Mouse (Mus musculus): ENCODE measurements around the gene Zfp385b. TPM values are rescaled to one million over a fixed set of nuclear protein-coding genes. Genes with fewer than 3 reads are reported as not detected.

Zfp385b gene
- polyA plus RNA-seq, 1 experiment from 2014 or later: 1.5 TPM

DNA sequence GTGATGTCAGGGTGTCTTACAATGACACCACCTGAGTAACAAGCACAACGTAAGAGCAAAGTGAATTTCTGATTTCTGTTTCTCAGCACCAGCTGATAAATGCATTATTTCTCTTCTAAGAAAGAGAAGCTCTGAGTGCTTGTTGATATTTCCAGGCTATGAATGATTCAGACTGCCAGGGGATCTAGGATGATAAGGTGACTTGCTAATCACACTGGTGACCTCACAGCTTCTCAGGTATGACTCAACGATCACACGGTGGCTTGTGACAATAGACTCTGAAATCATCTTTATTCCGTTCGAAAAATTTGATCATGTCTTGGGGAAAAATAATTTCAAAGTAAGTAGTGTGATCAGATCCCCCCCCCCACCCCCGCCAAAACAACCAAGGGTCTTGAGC lies 321.5 kb downstream of the Zfp385b start:
- Histone ChIP-seq H3K9me3 (replicated peaks) (0 out of 2 replicates have a peak, but pooled peaks cover 5% of the 10 kb centered on the region), H3K27ac (replicated peaks) (no peak overlapping the region), H3K27me3 (ENCODE audit: low read depth, poor library complexity, severe bottlenecking) (no peaks in the 10 kb centered on the region), H3K4me3 (no peak overlapping the region), H3K4me1 (no peaks in the 10 kb centered on the region), H3K36me3 (no peaks in the 10 kb centered on the region)
- 87% methylated on average over 6 of the region's 6 CpGs for WGBS
- no peak for DNase-seq (ENCODE audit: low spot score)

DNA sequence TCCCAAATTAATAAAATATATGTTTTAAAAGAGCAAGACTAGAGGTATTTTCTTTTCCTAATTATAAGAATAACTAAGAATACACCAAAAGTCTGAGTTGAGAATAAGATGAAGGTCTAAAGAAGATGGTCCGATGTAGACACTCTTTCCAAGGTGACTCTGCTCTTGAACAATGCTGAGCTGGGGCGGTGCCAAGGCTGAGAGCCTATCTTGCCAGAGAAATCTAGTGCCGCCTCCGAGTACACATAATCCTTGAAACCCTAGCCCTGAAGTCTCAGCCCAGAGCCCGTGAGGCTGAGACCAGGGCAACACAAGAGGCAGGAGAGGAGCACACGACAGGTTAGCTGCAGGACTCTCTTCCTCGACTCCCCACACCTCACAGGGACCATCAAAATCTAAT lies 323.4 kb downstream of the Zfp385b start:
- H3K27me3 ChIP-seq (ENCODE audit: low read depth, poor library complexity, severe bottlenecking): no peaks in the 10 kb centered on the region
- no peaks in the 10 kb centered on the region for H3K36me3 ChIP-seq
- 92% methylated on average over 7 of the region's 7 CpGs for WGBS
- no peak for DNase-seq (ENCODE audit: low spot score)
- no peaks in the 10 kb centered on the region for H3K4me1 ChIP-seq
- H3K4me3 ChIP-seq: no peak overlapping the region
- no peak overlapping the region for H3K27ac ChIP-seq (replicated peaks)
- H3K9me3 ChIP-seq (replicated peaks): 0 out of 2 replicates have a peak, but pooled peaks cover 5% of the 10 kb centered on the region

DNA sequence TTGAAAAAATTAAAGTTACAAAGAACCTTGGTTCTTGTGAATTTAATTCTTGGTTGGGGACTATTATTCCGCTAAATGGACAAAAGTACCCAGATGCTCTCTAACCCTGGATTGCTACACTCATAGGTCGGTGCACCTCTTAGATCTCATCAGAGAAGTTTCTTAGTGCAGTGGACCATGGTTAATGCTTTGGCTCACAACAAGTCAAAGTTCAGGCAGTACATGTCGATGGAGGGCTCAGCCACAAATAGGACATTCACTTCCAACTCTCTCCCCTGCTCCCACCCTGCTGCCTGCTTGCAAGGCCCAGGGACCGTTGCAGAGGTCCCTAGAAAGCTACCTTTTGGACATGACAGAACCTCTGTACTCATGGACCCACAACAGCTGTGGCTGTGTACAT lies 324.1 kb downstream of the Zfp385b start:
- WGBS: 78% methylated on average over 4 of the region's 4 CpGs

DNA sequence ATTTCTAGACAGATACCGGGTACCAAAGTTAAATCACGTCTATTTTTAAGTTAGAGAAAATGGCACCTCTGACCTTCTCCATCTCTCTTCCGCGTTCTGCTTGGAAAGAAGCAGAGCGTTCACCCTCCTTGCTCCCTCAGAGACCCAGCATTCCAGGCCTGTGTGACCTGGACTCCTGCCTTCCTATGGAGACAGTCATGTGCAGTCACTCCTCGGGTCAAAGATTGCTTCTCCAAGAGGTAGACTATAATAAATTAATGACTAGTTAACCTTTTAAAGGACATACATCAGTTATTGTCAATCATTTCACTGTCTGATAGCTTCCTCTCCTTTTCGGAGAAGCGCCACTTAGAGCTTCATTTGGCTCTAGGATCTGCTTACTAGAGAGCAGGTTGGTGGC lies 325.7 kb downstream of the Zfp385b start:
- no peaks in the 10 kb centered on the region for H3K4me1 ChIP-seq
- H3K27me3 ChIP-seq (ENCODE audit: low read depth, poor library complexity, severe bottlenecking): no peaks in the 10 kb centered on the region
- no peak for DNase-seq (ENCODE audit: low spot score)
- 93% methylated on average over 8 of the region's 8 CpGs for WGBS
- no peak overlapping the region for H3K27ac ChIP-seq (replicated peaks)
- no peaks in the 10 kb centered on the region for H3K36me3 ChIP-seq
- 0 out of 2 replicates have a peak, but pooled peaks cover 5% of the 10 kb centered on the region for H3K9me3 ChIP-seq (replicated peaks)
- H3K4me3 ChIP-seq: no peak overlapping the region

More for the DNA sequence above, 324.1 kb downstream of the Zfp385b start:
- no peaks in the 10 kb centered on the region for H3K36me3 ChIP-seq
- no peaks in the 10 kb centered on the region for H3K4me1 ChIP-seq
- no peaks in the 10 kb centered on the region for H3K27me3 ChIP-seq (ENCODE audit: low read depth, poor library complexity, severe bottlenecking)
- H3K9me3 ChIP-seq (replicated peaks): 0 out of 2 replicates have a peak, but pooled peaks cover 5% of the 10 kb centered on the region
- no peak for DNase-seq (ENCODE audit: low spot score)
- no peak overlapping the region for H3K27ac ChIP-seq (replicated peaks)
- H3K4me3 ChIP-seq: no peak overlapping the region

DNA sequence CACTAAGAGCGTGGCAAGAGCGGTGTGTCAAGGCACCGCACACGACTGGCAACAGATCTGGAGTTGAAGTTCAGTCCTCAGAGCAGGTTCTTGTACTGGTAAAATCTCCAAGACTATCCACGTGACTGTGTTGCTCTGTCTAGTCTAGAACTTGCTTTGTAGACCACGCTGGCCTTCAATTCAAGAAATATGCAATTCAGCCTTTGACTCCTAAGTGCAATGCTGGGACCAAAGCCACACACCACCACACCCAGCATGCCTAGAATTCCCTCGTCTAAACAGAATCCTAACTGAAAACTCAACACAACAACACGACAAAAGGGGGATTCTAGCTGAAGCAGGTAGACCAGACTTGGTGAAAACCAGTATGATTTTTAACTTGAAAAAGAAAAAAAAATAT lies 332.3 kb downstream of the Zfp385b start:
- Histone ChIP-seq H3K27ac (replicated peaks) (no peak overlapping the region), H3K9me3 (replicated peaks) (no peaks in the 10 kb centered on the region), H3K36me3 (no peaks in the 10 kb centered on the region), H3K27me3 (ENCODE audit: low read depth, poor library complexity, severe bottlenecking) (no peaks in the 10 kb centered on the region), H3K4me1 (no peaks in the 10 kb centered on the region), H3K4me3 (no peak overlapping the region)
- no peak for DNase-seq (ENCODE audit: low spot score)
- 90% methylated on average over 8 of the region's 8 CpGs for WGBS

DNA sequence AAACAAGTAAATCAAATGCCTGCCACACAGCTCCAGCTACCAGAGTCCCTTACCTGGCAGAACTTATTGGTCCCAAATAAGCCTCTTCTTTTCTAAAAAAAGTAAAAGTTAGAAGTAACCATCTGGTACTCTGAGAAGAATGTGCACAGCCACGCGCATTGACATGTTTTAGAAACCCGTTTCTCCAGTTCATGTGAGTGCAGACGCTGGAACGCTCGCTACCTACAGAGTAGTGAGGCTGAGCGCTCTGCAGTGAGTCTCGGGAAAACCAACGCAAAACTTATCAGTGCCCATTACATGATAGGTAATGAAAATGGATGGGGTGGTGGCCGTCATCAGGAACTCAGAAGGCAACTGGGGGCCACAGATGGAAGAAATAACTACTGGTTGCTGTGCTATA lies 338.2 kb downstream of the Zfp385b start:
- DNase-seq (ENCODE audit: low spot score): no peak

DNA sequence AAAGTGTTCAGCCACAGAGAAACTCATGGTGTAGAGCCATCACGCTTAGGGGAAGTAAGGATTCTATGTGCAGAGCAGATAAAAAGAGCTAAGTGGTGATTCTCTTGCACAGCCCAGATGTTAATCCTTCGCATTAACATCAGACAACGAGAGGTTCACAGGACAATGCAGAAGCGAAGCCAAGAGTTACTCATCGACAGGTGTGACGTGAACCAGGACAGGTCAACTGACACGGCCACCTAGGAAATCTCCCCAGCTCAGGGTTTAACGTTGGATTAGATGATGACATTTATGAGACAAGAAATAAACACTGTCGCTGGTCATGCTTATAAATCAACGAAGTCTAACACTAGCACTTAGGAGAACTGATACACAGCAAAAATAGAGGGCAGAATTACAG lies 341.9 kb downstream of the Zfp385b start:
- WGBS: 94% methylated on average over 10 of the region's 10 CpGs
- no peak overlapping the region for H3K27ac ChIP-seq (replicated peaks)
- H3K9me3 ChIP-seq (replicated peaks): peaks cover 5% of the 10 kb centered on the region; the same call in 1 of the 2 replicates
- no peaks in the 10 kb centered on the region for H3K36me3 ChIP-seq
- H3K4me3 ChIP-seq: no peak overlapping the region
- H3K4me1 ChIP-seq: no peaks in the 10 kb centered on the region
- no peak for DNase-seq (ENCODE audit: low spot score)
- no peaks in the 10 kb centered on the region for H3K27me3 ChIP-seq (ENCODE audit: low read depth, poor library complexity, severe bottlenecking)

More for the DNA sequence above, 338.2 kb downstream of the Zfp385b start:
- WGBS: 91% methylated on average over 10 of the region's 10 CpGs
- Histone ChIP-seq H3K4me1 (no peaks in the 10 kb centered on the region), H3K27me3 (ENCODE audit: low read depth, poor library complexity, severe bottlenecking) (no peaks in the 10 kb centered on the region), H3K9me3 (replicated peaks) (no peaks in the 10 kb centered on the region), H3K36me3 (no peaks in the 10 kb centered on the region), H3K4me3 (no peak overlapping the region), H3K27ac (replicated peaks) (no peak overlapping the region)

DNA sequence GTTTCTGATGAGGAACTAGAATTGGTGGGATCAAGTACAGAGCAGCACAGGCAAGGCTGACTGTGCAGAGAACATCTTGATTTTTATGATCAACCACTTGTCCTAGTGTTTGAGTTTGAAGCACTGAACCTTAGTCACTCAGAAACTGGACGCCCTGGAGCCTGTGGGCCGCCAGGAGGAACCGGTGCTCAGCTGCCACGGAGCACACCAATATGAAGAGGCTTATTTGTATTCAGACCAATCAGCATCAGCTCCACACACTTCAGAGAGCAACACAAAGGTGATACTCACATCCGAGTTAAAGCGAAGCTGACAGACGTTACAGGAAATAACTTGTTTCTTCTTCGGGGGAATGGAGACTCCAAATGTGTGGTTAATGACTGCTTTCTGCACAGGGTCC lies 343.0 kb downstream of the Zfp385b start:
- Histone ChIP-seq H3K4me3 (no peak overlapping the region), H3K27me3 (ENCODE audit: low read depth, poor library complexity, severe bottlenecking) (no peaks in the 10 kb centered on the region), H3K4me1 (no peaks in the 10 kb centered on the region), H3K36me3 (no peaks in the 10 kb centered on the region), H3K9me3 (replicated peaks) (peaks cover 5% of the 10 kb centered on the region; the same call in 1 of the 2 replicates), H3K27ac (replicated peaks) (no peak overlapping the region)
- no peak for DNase-seq (ENCODE audit: low spot score)
- WGBS: 92% methylated on average over 8 of the region's 8 CpGs

DNA sequence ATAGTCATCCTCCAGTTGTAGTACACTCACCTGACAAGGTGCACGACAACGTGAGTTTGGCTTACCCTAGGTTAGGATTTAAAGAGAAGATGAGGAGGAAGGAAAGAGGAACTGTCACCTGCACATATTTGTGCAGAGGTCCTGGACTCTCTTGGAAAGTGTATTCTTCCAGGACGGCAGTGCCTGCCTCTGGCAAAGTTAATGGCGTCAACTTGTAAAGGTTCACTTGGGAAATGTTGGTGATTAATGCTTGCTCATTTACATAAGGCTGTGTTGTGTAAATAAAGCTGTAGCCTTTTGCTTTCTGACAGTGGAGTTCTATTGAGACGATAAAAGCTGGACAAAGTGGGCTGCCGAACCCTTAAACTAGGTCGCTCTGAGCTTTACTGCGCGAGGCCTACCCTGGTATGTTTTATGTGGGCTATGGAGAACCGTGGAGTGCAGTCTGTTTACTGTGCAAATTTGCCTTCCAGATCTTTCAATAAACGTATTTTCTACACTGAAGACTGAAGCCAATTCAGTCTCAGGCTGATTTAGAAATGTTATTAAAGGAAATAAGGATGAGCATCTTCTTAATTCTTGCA lies 347.1 kb downstream of the Zfp385b start:
- H3K9me3 ChIP-seq (replicated peaks): peaks cover 5% of the 10 kb centered on the region; the same call in 1 of the 2 replicates
- no peak overlapping the region for H3K27ac ChIP-seq (replicated peaks)
- no peaks in the 10 kb centered on the region for H3K4me1 ChIP-seq
- 89% methylated on average over 11 of the region's 11 CpGs for WGBS
- no peak overlapping the region for H3K4me3 ChIP-seq
- no peaks in the 10 kb centered on the region for H3K27me3 ChIP-seq (ENCODE audit: low read depth, poor library complexity, severe bottlenecking)
- DNase-seq (ENCODE audit: low spot score): no peak
- no peaks in the 10 kb centered on the region for H3K36me3 ChIP-seq

DNA sequence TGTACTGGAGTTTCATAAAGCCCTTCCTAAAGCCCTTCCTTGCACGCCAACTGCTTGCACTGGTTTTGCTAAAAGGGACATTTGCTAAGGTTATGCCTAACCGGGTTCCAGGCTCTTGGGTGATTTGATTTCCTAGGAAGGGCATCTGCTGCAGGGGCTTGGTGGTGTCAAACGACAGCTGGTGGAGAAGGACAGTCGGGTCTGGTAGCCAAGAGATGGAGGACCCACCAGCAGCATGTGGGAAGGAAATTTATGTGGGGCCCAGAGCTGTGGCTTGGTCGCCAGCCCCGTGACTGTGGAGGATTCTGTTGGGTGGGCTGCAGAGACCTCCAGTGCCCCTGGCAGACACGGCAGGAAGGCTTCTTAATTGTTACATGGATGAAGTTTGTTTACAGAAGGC lies 348.7 kb downstream of the Zfp385b start:
- Histone ChIP-seq H3K36me3 (no peaks in the 10 kb centered on the region), H3K4me1 (no peaks in the 10 kb centered on the region), H3K9me3 (replicated peaks) (peaks cover 5% of the 10 kb centered on the region; the same call in 1 of the 2 replicates), H3K27me3 (ENCODE audit: low read depth, poor library complexity, severe bottlenecking) (no peaks in the 10 kb centered on the region), H3K27ac (replicated peaks) (no peak overlapping the region), H3K4me3 (no peak overlapping the region)
- WGBS: 86% methylated on average over 7 of the region's 7 CpGs
- no peak for DNase-seq (ENCODE audit: low spot score)

DNA sequence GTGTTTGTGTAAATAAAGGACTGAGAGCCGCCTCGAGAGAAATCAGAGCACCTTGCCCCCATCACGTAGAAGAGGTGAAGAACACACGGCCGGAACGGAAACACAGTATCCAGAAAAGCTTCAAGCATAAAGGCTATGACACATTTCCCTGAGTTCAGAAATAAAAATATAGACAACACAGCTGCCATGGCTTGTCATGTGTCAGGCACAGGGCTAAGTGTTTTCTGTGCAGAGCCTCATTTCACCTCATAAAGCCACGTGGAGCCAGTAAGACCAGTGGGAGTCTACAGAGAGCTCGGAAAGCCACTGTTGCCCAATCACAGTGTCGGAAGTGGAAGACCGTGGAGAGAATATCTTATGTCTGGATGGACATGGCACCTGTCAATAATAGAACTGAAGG lies 358.0 kb downstream of the Zfp385b start:
- H3K27ac ChIP-seq (replicated peaks): no peak overlapping the region
- no peak for DNase-seq (ENCODE audit: low spot score)
- no peaks in the 10 kb centered on the region for H3K27me3 ChIP-seq (ENCODE audit: low read depth, poor library complexity, severe bottlenecking)
- H3K9me3 ChIP-seq (replicated peaks): no peaks in the 10 kb centered on the region
- no peaks in the 10 kb centered on the region for H3K36me3 ChIP-seq
- no peak overlapping the region for H3K4me3 ChIP-seq
- WGBS: 94% methylated on average over 10 of the region's 10 CpGs
- H3K4me1 ChIP-seq: no peaks in the 10 kb centered on the region

DNA sequence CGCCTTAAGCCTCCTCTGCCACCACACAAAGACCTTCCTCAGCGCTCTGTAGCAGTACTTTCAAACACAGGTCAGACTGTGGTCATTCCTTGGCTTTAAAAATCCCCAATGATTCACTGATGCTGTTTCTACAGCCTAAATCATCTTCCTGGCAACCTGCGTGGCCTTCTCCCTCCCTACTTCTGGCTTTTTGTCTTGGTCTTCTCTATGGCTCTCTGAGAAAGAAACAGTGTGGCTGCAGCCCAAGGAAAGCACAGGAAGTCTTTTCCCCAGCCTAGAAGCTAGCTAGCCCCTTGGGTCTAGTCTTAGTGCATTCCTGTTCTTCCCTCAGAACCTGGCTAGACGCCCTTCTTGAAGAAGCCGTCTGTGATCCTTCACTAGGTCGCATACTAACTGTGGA lies 359.4 kb downstream of the Zfp385b start:
- Histone ChIP-seq H3K36me3 (no peaks in the 10 kb centered on the region), H3K4me3 (no peak overlapping the region), H3K4me1 (no peaks in the 10 kb centered on the region), H3K27me3 (ENCODE audit: low read depth, poor library complexity, severe bottlenecking) (no peaks in the 10 kb centered on the region), H3K9me3 (replicated peaks) (no peaks in the 10 kb centered on the region), H3K27ac (replicated peaks) (no peak overlapping the region)
- 90% methylated on average over 6 of the region's 6 CpGs for WGBS
- no peak for DNase-seq (ENCODE audit: low spot score)

DNA sequence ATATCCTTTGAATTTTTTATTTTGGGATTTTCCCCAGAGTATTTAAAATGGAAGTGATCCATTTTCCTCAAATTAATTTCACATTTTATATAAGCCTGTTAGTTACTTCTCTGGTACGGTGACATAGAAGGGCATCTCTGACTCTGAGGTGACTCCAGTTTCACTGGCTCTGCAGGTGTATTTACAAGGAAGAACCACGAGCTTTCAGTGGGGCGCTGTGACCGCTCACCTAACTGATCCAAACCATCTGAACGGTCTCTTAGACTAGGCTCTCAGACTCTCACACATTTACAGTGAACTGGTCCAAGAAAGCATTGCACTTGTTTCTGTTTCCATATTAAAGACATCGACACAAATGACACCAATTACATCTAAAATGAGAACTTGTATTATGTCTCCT lies 361.0 kb downstream of the Zfp385b start:
- Histone ChIP-seq H3K27me3 (ENCODE audit: low read depth, poor library complexity, severe bottlenecking) (no peaks in the 10 kb centered on the region), H3K27ac (replicated peaks) (no peak overlapping the region), H3K36me3 (no peaks in the 10 kb centered on the region), H3K9me3 (replicated peaks) (no peaks in the 10 kb centered on the region), H3K4me3 (no peak overlapping the region), H3K4me1 (no peaks in the 10 kb centered on the region)
- no peak for DNase-seq (ENCODE audit: low spot score)
- WGBS: 91% methylated on average over 6 of the region's 6 CpGs

DNA sequence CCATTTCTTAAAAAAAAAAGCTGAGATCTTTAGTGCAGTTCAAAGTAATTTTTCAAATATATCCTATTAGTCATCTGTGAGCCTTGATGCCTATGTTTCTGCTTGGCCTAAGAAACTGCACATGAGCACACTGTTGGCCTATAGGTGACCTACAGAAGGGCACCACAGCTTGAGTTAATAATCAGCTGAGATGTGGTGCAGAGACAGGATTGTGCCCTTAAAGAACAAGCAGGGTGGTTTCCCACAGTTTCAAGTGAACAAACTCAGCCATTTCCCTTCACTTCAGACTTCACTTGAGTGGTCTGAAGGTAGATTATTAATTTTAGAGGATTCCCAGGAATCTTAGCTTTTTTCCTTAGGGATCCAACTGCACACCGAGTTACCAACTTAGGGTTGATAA lies 362.3 kb downstream of the Zfp385b start:
- Histone ChIP-seq H3K4me3 (no peak overlapping the region), H3K4me1 (no peaks in the 10 kb centered on the region), H3K27me3 (ENCODE audit: low read depth, poor library complexity, severe bottlenecking) (no peaks in the 10 kb centered on the region), H3K9me3 (replicated peaks) (no peaks in the 10 kb centered on the region), H3K36me3 (no peaks in the 10 kb centered on the region), H3K27ac (replicated peaks) (no peak overlapping the region)
- no peak for DNase-seq (ENCODE audit: low spot score)
- 83% methylated on average over 1 of the region's 1 CpGs for WGBS
